Mouse (Mus musculus) kidney, adult 2 months (tissue): Measurements from ENCODE around the gene 2810459M11Rik.

Source experiments
- CTCF ChIP-seq: fragments of 200-500 bp; conservative IDR thresholded peaks from 2 replicates; pipeline ENCODE4 v1.5.1; 2011; ENCODE audit warnings: low read depth, mild to moderate bottlenecking, control low read depth, low read length, moderate library complexity, mixed read lengths; ENCODE audit not compliant: insufficient read depth, insufficient read length
- POLR2A ChIP-seq: fragments of 200-500 bp; IDR thresholded peaks from one replicate; pipeline ENCODE4 v1.6.1; 2011; ENCODE audit warnings: low read depth, low read length, control low read depth

GRCm38 (mm10) chr1:86018235-86019055, 27.2 kb upstream of the 2810459M11Rik start:
- 0 out of 2 replicates have a peak, but pooled peaks have one; percentile 26 for TF ChIP-seq CTCF
- TF ChIP-seq POLR2A = no peak
